Mouse (Mus musculus) midbrain, embryonic 14.5 days (tissue): ENCODE measurements around the gene Rab11fip2. TPM values are rescaled to one million over a fixed set of nuclear protein-coding genes. Genes with fewer than 3 reads are reported as not detected.

Experiments used
- ATAC-seq: fragments of 200-750 bp; cut with Nextera tagmentation; 2 replicates; pipeline ENCODE4 v1.8.0; 2017; ENCODE audit warnings: moderate number of reproducible peaks, moderate library complexity; ENCODE audit not compliant: low FRiP score, low TSS enrichment
- DNase-seq: peaks from one replicate; pipeline ENCODE4 v3.0.0-alpha.2; 2015
- H3K27ac ChIP-seq: fragments of 300-500 bp; sonication (generic); replicated peaks from 2 replicates; pipeline ENCODE4 v1.5.1; 2014; ENCODE audit warnings: mild to moderate bottlenecking, low read depth, low read length, moderate library complexity
- H3K27me3 ChIP-seq: fragments of 300-500 bp; sonication (generic); 2 replicates; pipeline ENCODE4 v1.6.1; 2014; ENCODE audit warnings: low read length, control low read depth, mixed read lengths; ENCODE audit not compliant: control insufficient read depth, insufficient read depth
- H3K36me3 ChIP-seq: fragments of 300-500 bp; sonication (generic); 2 replicates; pipeline ENCODE4 v1.6.1; 2014; ENCODE audit warnings: low read length, control low read depth; ENCODE audit not compliant: control insufficient read depth, insufficient read depth
- H3K4me1 ChIP-seq: fragments of 300-500 bp; sonication (generic); 2 replicates; pipeline ENCODE4 v1.6.1; 2014; ENCODE audit warnings: mild to moderate bottlenecking, antibody characterized with exemption, low read length, control low read depth; ENCODE audit not compliant: control insufficient read depth, insufficient read depth
- H3K4me2 ChIP-seq: fragments of 300-500 bp; sonication (generic); 2 replicates; pipeline ENCODE4 v1.6.1; 2014; ENCODE audit warnings: mild to moderate bottlenecking, low read length, moderate library complexity
- H3K4me3 ChIP-seq: fragments of 300-500 bp; sonication (generic); replicated peaks from 2 replicates; pipeline ENCODE4 v1.5.1; 2014; ENCODE audit warnings: low read depth, low read length
- H3K9ac ChIP-seq: fragments of 300-500 bp; sonication (generic); replicated peaks from 2 replicates; pipeline ENCODE4 v1.6.1; 2014; ENCODE audit warnings: mild to moderate bottlenecking, low read length, moderate library complexity
- H3K9me3 ChIP-seq: fragments of 300-500 bp; sonication (generic); 2 replicates; pipeline ENCODE4 v1.6.1; 2016; ENCODE audit warnings: low read length, control low read depth, mixed read lengths; ENCODE audit not compliant: control insufficient read depth
- WGBS: fragments of 180-500 bp; shearing (Covaris S2); extraction: QIAGEN DNeasy Blood & Tissue Kit; methylation state at CpG from one replicate; pipeline ENCODE4 v1.1.7; 2014; 5-methylcytosine and 5-hydroxymethylcytosine counted together
- polyA plus RNA-seq: library from polyadenylated mRNA; unstranded; fragments of >200 nt; fragmentation: Nextera tagmentation; extraction: Ambion mirVana; gene quantifications from 2 replicates; pipeline ENCODE4 v1.2.1, GENCODE M21; 2014

Rab11fip2 gene
- polyA plus RNA-seq, 1 experiment from 2014 or later = 16.3 TPM

GRCm38 (mm10) chr19:59885301-59885700 is 58.2 kb downstream of the Rab11fip2 start:
- no peak for ATAC-seq
- no peaks in the 10 kb centered on the region for H3K9me3 ChIP-seq
- WGBS = 79% methylated on average over 2 of the region's 2 CpGs

GRCm38 (mm10) chr19:59877238-59877637 is 66.2 kb downstream of the Rab11fip2 start:
- 89% methylated on average over 2 of the region's 2 CpGs for WGBS
- no peak overlapping the region for H3K4me2 ChIP-seq
- H3K4me3 ChIP-seq = no peak overlapping the region
- no peaks in the 10 kb centered on the region for H3K4me1 ChIP-seq
- H3K36me3 ChIP-seq = no peaks in the 10 kb centered on the region
- no peak for ATAC-seq
- no peaks in the 10 kb centered on the region for H3K9me3 ChIP-seq
- no peak for DNase-seq
- H3K27me3 ChIP-seq = no peaks in the 10 kb centered on the region
- no peak overlapping the region for H3K9ac ChIP-seq
- H3K27ac ChIP-seq = no peak overlapping the region

More at GRCm38 (mm10) chr19:59885301-59885700, 58.2 kb downstream of the Rab11fip2 start:
- Histone ChIP-seq H3K4me2 (no peak overlapping the region), H3K4me1 (no peaks in the 10 kb centered on the region), H3K9ac (no peak overlapping the region), H3K27me3 (no peaks in the 10 kb centered on the region), H3K36me3 (no peaks in the 10 kb centered on the region), H3K27ac (no peak overlapping the region), H3K4me3 (no peak overlapping the region)
- no peak for DNase-seq

- H3K27me3 ChIP-seq = no peaks in the 10 kb centered on the region
- H3K4me1 ChIP-seq = no peaks in the 10 kb centered on the region
- WGBS = 78% methylated on average over 9 of the region's 9 CpGs
- DNase-seq = no peak
- ATAC-seq = no peak
- no peaks in the 10 kb centered on the region for H3K36me3 ChIP-seq
- no peak overlapping the region for H3K27ac ChIP-seq
- H3K9me3 ChIP-seq = no peaks in the 10 kb centered on the region
- H3K9ac ChIP-seq = no peak overlapping the region
- no peak overlapping the region for H3K4me3 ChIP-seq
- no peak overlapping the region for H3K4me2 ChIP-seq
These were observed 76.8 kb downstream of the Rab11fip2 start for GRCm38 (mm10) chr19:59866666-59867065.

GRCm38 (mm10) chr19:59862423-59862822 is 81.0 kb downstream of the Rab11fip2 start:
- H3K4me2 ChIP-seq = no peak overlapping the region

GRCm38 (mm10) chr19:59860799-59861198 is 82.7 kb downstream of the Rab11fip2 start:
- Histone ChIP-seq H3K4me1 (no peaks in the 10 kb centered on the region), H3K9me3 (no peaks in the 10 kb centered on the region), H3K4me2 (no peak overlapping the region), H3K27ac (no peak overlapping the region), H3K27me3 (no peaks in the 10 kb centered on the region), H3K9ac (no peak overlapping the region), H3K4me3 (no peak overlapping the region), H3K36me3 (no peaks in the 10 kb centered on the region)
- ATAC-seq (no peak), DNase-seq (no peak)
- WGBS = 67% methylated on average over 3 of the region's 3 CpGs

More at GRCm38 (mm10) chr19:59862423-59862822, 81.0 kb downstream of the Rab11fip2 start:
- H3K9ac ChIP-seq = no peak overlapping the region
- H3K4me3 ChIP-seq = no peak overlapping the region
- H3K36me3 ChIP-seq = no peaks in the 10 kb centered on the region
- no peaks in the 10 kb centered on the region for H3K4me1 ChIP-seq
- H3K27me3 ChIP-seq = no peaks in the 10 kb centered on the region
- no peaks in the 10 kb centered on the region for H3K9me3 ChIP-seq
- ATAC-seq = no peak
- H3K27ac ChIP-seq = no peak overlapping the region
- DNase-seq = no peak

- ATAC-seq (no peak), DNase-seq (no peak)
- no peaks in the 10 kb centered on the region for H3K27me3 ChIP-seq
- H3K4me1 ChIP-seq = no peaks in the 10 kb centered on the region
- H3K9ac ChIP-seq = no peak overlapping the region
- no peak overlapping the region for H3K27ac ChIP-seq
- no peaks in the 10 kb centered on the region for H3K36me3 ChIP-seq
- 74% methylated on average over 3 of the region's 3 CpGs for WGBS
- H3K4me3 ChIP-seq = no peak overlapping the region
- no peak overlapping the region for H3K4me2 ChIP-seq
- no peaks in the 10 kb centered on the region for H3K9me3 ChIP-seq
These were observed 90.4 kb downstream of the Rab11fip2 start for GRCm38 (mm10) chr19:59853061-59853460.
